In genomic region chr5:125052237-125052602, GRCm38 (mm10) we compare ENCODE assay signal across 9 mouse cellular contexts. TPM values are rescaled to one million over a fixed set of nuclear protein-coding genes. Genes with fewer than 3 reads are reported as not detected.
DNase-seq lines count a peak whose midpoint lies in the region; ATAC-seq and TF ChIP-seq lines count a peak whose summit lies in the region.
"Had no signal": no experiment of that assay in that cellular context is flagged by ENCODE, and none has a peak within 500 bp of the region (broad histone marks: within the 10 kb centered on the region; RNA-seq: fewer than 3 reads in every experiment).

No protein-coding gene starts in this region.

- H3K4me2 ChIP-seq in forebrain, embryonic 14.5 days (ENCODE audit: low read length): no peak overlapping the region
- H3K4me2 ChIP-seq in intestine, embryonic 15.5 days (replicated peaks): no peak overlapping the region
- H3K4me2 ChIP-seq: limb, embryonic 15.5 days had no signal

- peak overlapping the region; percentile 98 for H3K27ac ChIP-seq in layer of hippocampus, adult 2 months
- H3K27ac ChIP-seq in forebrain, embryonic 14.5 days (ENCODE audit: low read depth, low read length): peak overlapping the region; percentile 6; the same call in 1 of the 2 replicates
- H3K27ac ChIP-seq in intestine, embryonic 15.5 days: no peak overlapping the region

- H3K9ac ChIP-seq in forebrain, embryonic 14.5 days (ENCODE audit: low read length): no peak overlapping the region
- no peak overlapping the region; the same call in 1 of the 2 replicates for H3K9ac ChIP-seq in intestine, embryonic 15.5 days
- H3K9ac ChIP-seq: limb, embryonic 15.5 days had no signal

- no peak for DNase-seq in layer of hippocampus, adult 2 months (ENCODE audit: low spot score in 2 of 2)
- DNase-seq in layer of hippocampus, postnatal 36 days: no peak
- no peak for DNase-seq in forebrain, embryonic 14.5 days (ENCODE audit: low spot score)
- DNase-seq in liver: peak; percentile 24
- no peak for DNase-seq in urinary bladder, postnatal 14 days (ENCODE audit: low spot score)
- DNase-seq in layer of hippocampus, adult 18-20 months (ENCODE audit: low spot score in 2 of 2): no peak

- no peaks in the 10 kb centered on the region for H3K9me3 ChIP-seq in forebrain, embryonic 14.5 days (replicated peaks; ENCODE audit: control insufficient read depth, low read length)
- no peaks in the 10 kb centered on the region for H3K9me3 ChIP-seq in intestine, embryonic 15.5 days
- H3K9me3 ChIP-seq: limb, embryonic 15.5 days had no signal

- H3K4me3 ChIP-seq in layer of hippocampus, adult 2 months: no peak overlapping the region
- no peak overlapping the region for H3K4me3 ChIP-seq in forebrain, embryonic 14.5 days (ENCODE audit: low read depth, low read length)
- no peak overlapping the region for H3K4me3 ChIP-seq in intestine, embryonic 15.5 days (replicated peaks)
- H3K4me3 ChIP-seq: limb, embryonic 15.5 days had no signal

- peaks cover 68% of the 10 kb centered on the region for H3K36me3 ChIP-seq in forebrain, embryonic 14.5 days (ENCODE audit: control insufficient read depth, insufficient read depth, low read length)
- peaks cover 47% of the 10 kb centered on the region for H3K36me3 ChIP-seq in intestine, embryonic 15.5 days

- H3K27me3 ChIP-seq in forebrain, embryonic 14.5 days (replicated peaks; ENCODE audit: control insufficient read depth, insufficient read depth, low read length): no peaks in the 10 kb centered on the region
- no peaks in the 10 kb centered on the region for H3K27me3 ChIP-seq in intestine, embryonic 15.5 days (replicated peaks)
- H3K27me3 ChIP-seq: limb, embryonic 15.5 days had no signal

- H3K4me1 ChIP-seq in forebrain, embryonic 14.5 days (ENCODE audit: control insufficient read depth, insufficient read depth, low read length): peaks cover 14% of the 10 kb centered on the region
- peaks cover 26% of the 10 kb centered on the region for H3K4me1 ChIP-seq in intestine, embryonic 15.5 days (replicated peaks)

- ATAC-seq in forebrain, embryonic 14.5 days: no peak; the same call in 1 of the 2 replicates
- peak; percentile 70 for ATAC-seq in monocyte, adult 5-6 weeks (replicated peaks; ENCODE audit: insufficient number of reproducible peaks, low FRiP score, low TSS enrichment, poor library complexity, severe bottlenecking)
- no peak for ATAC-seq in intestine, embryonic 15.5 days

- no peak for TF ChIP-seq CTCF in layer of hippocampus, adult 2 months (conservative IDR thresholded peaks at IDR 0.05)

- WGBS in forebrain, embryonic 14.5 days: 81% methylated on average over 10 of the region's 10 CpGs
- 69% methylated on average over 10 of the region's 10 CpGs for WGBS in intestine, embryonic 15.5 days

RNA-seq across cellular contexts. Expression of gene Rflna, which starts 49.2 kb away (rescaled TPM):
- under 1 TPM; 0.44 to 0.83 TPM for total RNA-seq in layer of hippocampus, adult 2 months (2021)
- total RNA-seq in layer of hippocampus, postnatal 36 days (2021): under 1 TPM; 0.27 to 0.38 TPM
- polyA plus RNA-seq in forebrain, embryonic 14.5 days (2014; fragmentation: Nextera tagmentation; extraction: Ambion mirVana): 3.2 and 3.5 TPM in 2 replicates
- total RNA-seq in monocyte, adult 5-6 weeks (2017): not detected in 3 replicates
- 2.0 and 2.2 TPM in 2 replicates for polyA plus RNA-seq in intestine, embryonic 15.5 days (2015; fragmentation: Nextera tagmentation; extraction: Ambion mirVana)
- under 1 TPM; 0.37 to 0.38 TPM for total RNA-seq in layer of hippocampus, adult 18-20 months (2021)
